Mouse (Mus musculus): ENCODE results near the gene Hapln2. TPM values are rescaled to one million over a fixed set of nuclear protein-coding genes. Genes with fewer than 3 reads are reported as not detected.

Gene Hapln2
- polyA plus RNA-seq, 1 experiment: 14.0 TPM

GRCm38 (mm10) chr3:87983627-87984026 lies 43.8 kb downstream of the Hapln2 start:
- Histone ChIP-seq H3K27ac (ENCODE audit: control insufficient read depth, insufficient read depth, low read depth, low read length) (no peak overlapping the region), H3K4me3 (ENCODE audit: control insufficient read depth, low read depth, low read length) (no peak overlapping the region), H3K27me3 (ENCODE audit: control insufficient read depth, insufficient read depth, low read length) (no peaks in the 10 kb centered on the region), H3K36me3 (ENCODE audit: control insufficient read depth, insufficient read depth, low read length) (no peaks in the 10 kb centered on the region), H3K4me1 (ENCODE audit: control insufficient read depth, insufficient read depth, low read length) (peaks cover 22% of the 10 kb centered on the region)
- no peak for TF ChIP-seq POLR2A (IDR thresholded peaks at IDR 0.05; ENCODE audit: control insufficient read depth, low read depth, low read length)
- TF ChIP-seq CTCF (IDR thresholded peaks at IDR 0.05; ENCODE audit: control insufficient read depth, insufficient read depth, insufficient replicate concordance, low read depth, low read length): no peak

- TF ChIP-seq POLR2A (IDR thresholded peaks at IDR 0.05; ENCODE audit: control insufficient read depth, low read depth, low read length) (no peak), CTCF (IDR thresholded peaks at IDR 0.05; ENCODE audit: control insufficient read depth, insufficient read depth, insufficient replicate concordance, low read depth, low read length) (no peak)
- H3K4me3 ChIP-seq (ENCODE audit: control insufficient read depth, low read depth, low read length): no peak overlapping the region
These were observed 44.4 kb downstream of the Hapln2 start for GRCm38 (mm10) chr3:87982836-87983601.

GRCm38 (mm10) chr3:87981894-87982835 lies 45.2 kb downstream of the Hapln2 start:
- TF ChIP-seq CTCF (IDR thresholded peaks at IDR 0.05; ENCODE audit: control insufficient read depth, insufficient read depth, insufficient replicate concordance, low read depth, low read length) (no peak), POLR2A (IDR thresholded peaks at IDR 0.05; ENCODE audit: control insufficient read depth, low read depth, low read length) (no peak)
- Histone ChIP-seq H3K27ac (ENCODE audit: control insufficient read depth, insufficient read depth, low read depth, low read length) (no peak overlapping the region), H3K36me3 (ENCODE audit: control insufficient read depth, insufficient read depth, low read length) (no peaks in the 10 kb centered on the region), H3K4me3 (ENCODE audit: control insufficient read depth, low read depth, low read length) (no peak overlapping the region), H3K4me1 (ENCODE audit: control insufficient read depth, insufficient read depth, low read length) (peaks cover 10% of the 10 kb centered on the region), H3K27me3 (ENCODE audit: control insufficient read depth, insufficient read depth, low read length) (no peaks in the 10 kb centered on the region)

More at GRCm38 (mm10) chr3:87982836-87983601, 44.4 kb downstream of the Hapln2 start:
- Histone ChIP-seq H3K36me3 (ENCODE audit: control insufficient read depth, insufficient read depth, low read length) (no peaks in the 10 kb centered on the region), H3K27ac (ENCODE audit: control insufficient read depth, insufficient read depth, low read depth, low read length) (no peak overlapping the region), H3K27me3 (ENCODE audit: control insufficient read depth, insufficient read depth, low read length) (no peaks in the 10 kb centered on the region), H3K4me1 (ENCODE audit: control insufficient read depth, insufficient read depth, low read length) (peaks cover 17% of the 10 kb centered on the region)

GRCm38 (mm10) chr3:87981214-87981760 lies 46.1 kb downstream of the Hapln2 start:
- Histone ChIP-seq H3K27ac (ENCODE audit: control insufficient read depth, insufficient read depth, low read depth, low read length) (no peak overlapping the region), H3K4me3 (ENCODE audit: control insufficient read depth, low read depth, low read length) (no peak overlapping the region), H3K4me1 (ENCODE audit: control insufficient read depth, insufficient read depth, low read length) (peaks cover 2% of the 10 kb centered on the region), H3K36me3 (ENCODE audit: control insufficient read depth, insufficient read depth, low read length) (no peaks in the 10 kb centered on the region), H3K27me3 (ENCODE audit: control insufficient read depth, insufficient read depth, low read length) (no peaks in the 10 kb centered on the region)
- TF ChIP-seq POLR2A (IDR thresholded peaks at IDR 0.05; ENCODE audit: control insufficient read depth, low read depth, low read length) (no peak), CTCF (IDR thresholded peaks at IDR 0.05; ENCODE audit: control insufficient read depth, insufficient read depth, insufficient replicate concordance, low read depth, low read length) (no peak)

- H3K27me3 ChIP-seq (ENCODE audit: control insufficient read depth, insufficient read depth, low read length): no peaks in the 10 kb centered on the region
- no peaks in the 10 kb centered on the region for H3K36me3 ChIP-seq (ENCODE audit: control insufficient read depth, insufficient read depth, low read length)
- TF ChIP-seq POLR2A (IDR thresholded peaks at IDR 0.05; ENCODE audit: control insufficient read depth, low read depth, low read length) (no peak), CTCF (IDR thresholded peaks at IDR 0.05; ENCODE audit: control insufficient read depth, insufficient read depth, insufficient replicate concordance, low read depth, low read length) (no peak)
- no peak overlapping the region for H3K4me3 ChIP-seq (ENCODE audit: control insufficient read depth, low read depth, low read length)
- H3K27ac ChIP-seq (ENCODE audit: control insufficient read depth, insufficient read depth, low read depth, low read length): no peak overlapping the region
- no peaks in the 10 kb centered on the region for H3K4me1 ChIP-seq (ENCODE audit: control insufficient read depth, insufficient read depth, low read length)
These were observed 46.7 kb downstream of the Hapln2 start for GRCm38 (mm10) chr3:87980728-87981127.

- H3K4me1 ChIP-seq (ENCODE audit: control insufficient read depth, insufficient read depth, low read length): no peaks in the 10 kb centered on the region
- no peak overlapping the region for H3K27ac ChIP-seq (ENCODE audit: control insufficient read depth, insufficient read depth, low read depth, low read length)
- TF ChIP-seq CTCF (IDR thresholded peaks at IDR 0.05; ENCODE audit: control insufficient read depth, insufficient read depth, insufficient replicate concordance, low read depth, low read length) (no peak), POLR2A (IDR thresholded peaks at IDR 0.05; ENCODE audit: control insufficient read depth, low read depth, low read length) (no peak)
- H3K27me3 ChIP-seq (ENCODE audit: control insufficient read depth, insufficient read depth, low read length): no peaks in the 10 kb centered on the region
- no peaks in the 10 kb centered on the region for H3K36me3 ChIP-seq (ENCODE audit: control insufficient read depth, insufficient read depth, low read length)
- H3K4me3 ChIP-seq (ENCODE audit: control insufficient read depth, low read depth, low read length): no peak overlapping the region
These were observed 47.3 kb downstream of the Hapln2 start for GRCm38 (mm10) chr3:87980085-87980484.

- H3K4me3 ChIP-seq (ENCODE audit: control insufficient read depth, low read depth, low read length): no peak overlapping the region
- no peak for TF ChIP-seq POLR2A (IDR thresholded peaks at IDR 0.05; ENCODE audit: control insufficient read depth, low read depth, low read length)
- TF ChIP-seq CTCF (IDR thresholded peaks at IDR 0.05; ENCODE audit: control insufficient read depth, insufficient read depth, insufficient replicate concordance, low read depth, low read length): no peak
- no peaks in the 10 kb centered on the region for H3K4me1 ChIP-seq (ENCODE audit: control insufficient read depth, insufficient read depth, low read length)
- no peaks in the 10 kb centered on the region for H3K36me3 ChIP-seq (ENCODE audit: control insufficient read depth, insufficient read depth, low read length)
- H3K27ac ChIP-seq (ENCODE audit: control insufficient read depth, insufficient read depth, low read depth, low read length): no peak overlapping the region
- H3K27me3 ChIP-seq (ENCODE audit: control insufficient read depth, insufficient read depth, low read length): no peaks in the 10 kb centered on the region
These were observed 47.9 kb downstream of the Hapln2 start for GRCm38 (mm10) chr3:87979493-87979892.

All from testis, adult 2 months (tissue).